Mouse (Mus musculus) mature B cell (primary cell): Measurements from ENCODE around the gene Tmem8.
"Not testable (repeated sequence)": the region's sequence is repeated elsewhere in the genome, so short reads cannot be mapped to it uniquely, and the experiment has no call there.

ENCODE experiments used
- in situ Hi-C: fragments of 300-500 bp; cut with MboI; formaldehyde crosslinking; loops from 2 replicates; pipeline ENCODE4 v1.14.3; 2019

Gene Tmem8

GRCm38 (mm10) chr17:26113181-26113948 is at the start of gene Tmem8:
Gene Tmem8 (plus strand): TSS chr17:26113299.
- in situ Hi-C loops, result no loop called here

- in situ Hi-C loops, result no loop called here
Measured at GRCm38 (mm10) chr17:26064916-26065315, 48.2 kb upstream of the Tmem8 start.

- in situ Hi-C loops, result no loop called here
Measured at GRCm38 (mm10) chr17:26066488-26067020, 46.5 kb upstream of the Tmem8 start.

GRCm38 (mm10) chr17:26068024-26068830 is 44.9 kb upstream of the Tmem8 start:
- in situ Hi-C loops, result no loop called here

GRCm38 (mm10) chr17:26068831-26069739 is 44.0 kb upstream of the Tmem8 start, which contains the start of gene Rab11fip3:
Gene Rab11fip3 (minus strand): TSS chr17:26069555.
- in situ Hi-C loops, result no loop called here

- in situ Hi-C loops, result no loop called here
Measured at GRCm38 (mm10) chr17:26070136-26070535, 43.0 kb upstream of the Tmem8 start.

GRCm38 (mm10) chr17:26075246-26075645 is 37.9 kb upstream of the Tmem8 start:
- in situ Hi-C loops, result no loop called here

GRCm38 (mm10) chr17:26078851-26079250 is 34.2 kb upstream of the Tmem8 start:
- in situ Hi-C loops, result no loop called here

GRCm38 (mm10) chr17:26080867-26081266 is 32.2 kb upstream of the Tmem8 start:
- in situ Hi-C loops, result no loop called here

GRCm38 (mm10) chr17:26087059-26087564 is 26.0 kb upstream of the Tmem8 start:
- in situ Hi-C loops, result no loop called here

- in situ Hi-C loops, result no loop called here
Measured at GRCm38 (mm10) chr17:26089905-26090632, 23.0 kb upstream of the Tmem8 start, which contains the start of gene Decr2. Gene Decr2 (minus strand): TSS chr17:26090337.

GRCm38 (mm10) chr17:26094531-26095110 is 18.5 kb upstream of the Tmem8 start:
- in situ Hi-C loops, result no loop called here

GRCm38 (mm10) chr17:26095121-26095740 is 17.9 kb upstream of the Tmem8 start, which contains the start of gene Nme4:
Gene Nme4 (minus strand): TSS chr17:26095602.
- in situ Hi-C loops, result no loop called here

- in situ Hi-C loops, result no loop called here
Measured at GRCm38 (mm10) chr17:26098461-26098860, 14.6 kb upstream of the Tmem8 start.

- in situ Hi-C loops, result not testable (repeated sequence)
Measured at GRCm38 (mm10) chr17:26099316-26099715, 13.8 kb upstream of the Tmem8 start.

GRCm38 (mm10) chr17:26100166-26100565 is 12.9 kb upstream of the Tmem8 start:
- in situ Hi-C loops, result no loop called here

GRCm38 (mm10) chr17:26101478-26101877 is 11.6 kb upstream of the Tmem8 start:
- in situ Hi-C loops, result no loop called here

GRCm38 (mm10) chr17:26105619-26106018 is 7.5 kb upstream of the Tmem8 start:
- in situ Hi-C loops, result no loop called here

- in situ Hi-C loops, result no loop called here
Measured at GRCm38 (mm10) chr17:26110156-26110555, 2.9 kb upstream of the Tmem8 start.

- in situ Hi-C loops, result no loop called here
Measured at GRCm38 (mm10) chr17:26111024-26111423, 2.1 kb upstream of the Tmem8 start.
